Mouse (Mus musculus) MEL (cell line): ENCODE results near the gene Pou4f2. TPM values are rescaled to one million over a fixed set of nuclear protein-coding genes. Genes with fewer than 3 reads are reported as not detected.

ENCODE experiments used
- DNase-seq: peaks from one replicate; pipeline ENCODE4 v3.0.0; 2011; ENCODE audit warnings: low read depth, low spot score
- H3K27ac ChIP-seq: 2 replicates; pipeline ENCODE4 v1.5.1; 2012; ENCODE audit warnings: low read depth, mild to moderate bottlenecking, control low read depth, low read length, moderate library complexity; ENCODE audit not compliant: control insufficient read depth
- H3K27me3 ChIP-seq, 2 experiments: fragments of 150-350 bp in 1 of 2; sonication (generic) in 1 of 2; 2 replicates each; pipeline ENCODE4 v1.6.1; 2012; ENCODE audit warnings: low read length in 2 of 2, mild to moderate bottlenecking in 2 of 2, improper control_type of control experiment in 1 of 2, moderate library complexity in 1 of 2; ENCODE audit not compliant: insufficient read depth in 2 of 2, control insufficient read depth in 1 of 2
- H3K36me3 ChIP-seq, 2 experiments: 2 replicates each; pipeline ENCODE4 v1.6.1; 2012 to 2014; ENCODE audit warnings: low read length in 2 of 2, improper control_type of control experiment in 1 of 2, inconsistent platforms in 1 of 2, mild to moderate bottlenecking in 1 of 2; ENCODE audit not compliant: insufficient read depth in 2 of 2, control insufficient read depth in 1 of 2
- H3K4me1 ChIP-seq, 2 experiments: fragments of 150-350 bp in 1 of 2; sonication (generic) in 1 of 2; 2 replicates each; pipeline ENCODE4 v1.6.1; 2012; ENCODE audit warnings: low read length in 2 of 2, improper control_type of control experiment in 1 of 2, mild to moderate bottlenecking in 1 of 2; ENCODE audit not compliant: insufficient read depth in 2 of 2, control insufficient read depth in 1 of 2
- H3K4me3 ChIP-seq, 2 experiments: fragments of 150-350 bp in 1 of 2; sonication (generic) in 1 of 2; 2 replicates each; pipeline ENCODE4 v1.5.1; 2012; ENCODE audit warnings: low read depth in 2 of 2, low read length in 2 of 2, mild to moderate bottlenecking in 2 of 2, moderate library complexity in 2 of 2, control low read depth in 1 of 2, improper control_type of control experiment in 1 of 2; ENCODE audit not compliant: control insufficient read depth in 1 of 2, insufficient read depth in 1 of 2
- H3K79me2 ChIP-seq: 2 replicates; pipeline ENCODE4 v1.6.1; 2012; ENCODE audit warnings: mild to moderate bottlenecking, low read length, moderate library complexity; ENCODE audit not compliant: control insufficient read depth, poor library complexity, insufficient read depth
- H3K9ac ChIP-seq: 2 replicates; pipeline ENCODE4 v1.6.1; 2012; ENCODE audit warnings: low read depth, mild to moderate bottlenecking, control low read depth, low read length, moderate library complexity; ENCODE audit not compliant: control insufficient read depth, poor library complexity, severe bottlenecking
- H3K9me3 ChIP-seq: fragments of 150-350 bp; sonication (generic); replicated peaks from 2 replicates; pipeline ENCODE4 v1.6.1; 2012; ENCODE audit warnings: mild to moderate bottlenecking, low read length, improper control_type of control experiment, moderate library complexity; ENCODE audit not compliant: insufficient read depth
- CHD1 ChIP-seq: IDR thresholded peaks from 2 replicates; pipeline ENCODE4 v1.6.1; 2012; ENCODE audit warnings: low read depth, mild to moderate bottlenecking, inconsistent platforms, low read length, improper control_type of control experiment
- EP300 ChIP-seq, 2 experiments: IDR thresholded peaks; 2 replicates each; pipeline ENCODE4 v1.6.1; 2011; ENCODE audit warnings: improper control_type of control experiment in 2 of 2, low read length in 2 of 2, low read depth in 1 of 2, mild to moderate bottlenecking in 1 of 2
- KAT2A ChIP-seq: conservative IDR thresholded peaks from 2 replicates; pipeline ENCODE4 v1.6.1; 2012; ENCODE audit warnings: low read depth, low read length, improper control_type of control experiment, inconsistent platforms
- MAFK ChIP-seq: IDR thresholded peaks from 2 replicates; pipeline ENCODE4 v1.6.1; 2011; ENCODE audit warnings: low read depth, mild to moderate bottlenecking, low read length, improper control_type of control experiment, borderline replicate concordance
- MAX ChIP-seq: IDR thresholded peaks from 2 replicates; pipeline ENCODE4 v1.6.1; 2011; ENCODE audit warnings: low read length, improper control_type of control experiment
- MAZ ChIP-seq: IDR thresholded peaks from 2 replicates; pipeline ENCODE4 v1.6.1; 2012; ENCODE audit warnings: low read depth, mild to moderate bottlenecking, inconsistent platforms, low read length, improper control_type of control experiment
- MEF2A ChIP-seq: IDR thresholded peaks from 2 replicates; pipeline ENCODE4 v1.6.1; 2014; ENCODE audit warnings: low read depth, mild to moderate bottlenecking, inconsistent platforms, low read length, improper control_type of control experiment; ENCODE audit not compliant: poor library complexity, insufficient replicate concordance, severe bottlenecking; ENCODE audit errors: extremely low read depth
- MYB ChIP-seq: IDR thresholded peaks from 2 replicates; pipeline ENCODE4 v1.6.1; 2011; ENCODE audit warnings: mild to moderate bottlenecking, low read depth, low read length, improper control_type of control experiment
- MYC ChIP-seq: IDR thresholded peaks from 2 replicates; pipeline ENCODE4 v1.6.1; 2011; ENCODE audit warnings: low read depth, mild to moderate bottlenecking, low read length, improper control_type of control experiment, moderate library complexity
- NELFE ChIP-seq: IDR thresholded peaks from 2 replicates; pipeline ENCODE4 v1.6.1; 2011; ENCODE audit warnings: low read depth, low read length, improper control_type of control experiment
- POLR2AphosphoS5 ChIP-seq: IDR thresholded peaks from 2 replicates; pipeline ENCODE4 v1.6.1; 2012; ENCODE audit warnings: low read depth, borderline replicate concordance, mild to moderate bottlenecking, inconsistent platforms, low read length, moderate library complexity, mixed read lengths
- RCOR1 ChIP-seq: IDR thresholded peaks from 2 replicates; pipeline ENCODE4 v1.6.1; 2012; ENCODE audit warnings: low read depth, mild to moderate bottlenecking, inconsistent platforms, low read length, improper control_type of control experiment
- SIN3A ChIP-seq: IDR thresholded peaks from 2 replicates; pipeline ENCODE4 v1.6.1; 2012; ENCODE audit warnings: low read length, improper control_type of control experiment, inconsistent platforms
- SMC3 ChIP-seq: IDR thresholded peaks from 2 replicates; pipeline ENCODE4 v1.6.1; 2011; ENCODE audit warnings: low read depth, low read length, improper control_type of control experiment
- TAL1 ChIP-seq: IDR thresholded peaks from 2 replicates; pipeline ENCODE4 v1.6.1; 2012; ENCODE audit warnings: mild to moderate bottlenecking, inconsistent platforms, low read length, moderate library complexity, mixed read lengths
- TCF12 ChIP-seq: IDR thresholded peaks from 2 replicates; pipeline ENCODE4 v1.6.1; 2014; ENCODE audit warnings: low read depth, mild to moderate bottlenecking, inconsistent platforms, low read length, improper control_type of control experiment, moderate library complexity
- UBTF ChIP-seq: IDR thresholded peaks from 2 replicates; pipeline ENCODE4 v1.6.1; 2012; ENCODE audit warnings: low read depth, mild to moderate bottlenecking, inconsistent platforms, low read length, improper control_type of control experiment, moderate library complexity, borderline replicate concordance; ENCODE audit not compliant: insufficient read depth
- USF2 ChIP-seq, 2 experiments: IDR thresholded peaks; 2 replicates each; pipeline ENCODE4 v1.6.1; 2011 to 2012; ENCODE audit warnings: improper control_type of control experiment in 2 of 2, low read length in 2 of 2, borderline replicate concordance in 1 of 2, inconsistent platforms in 1 of 2, low read depth in 1 of 2, mild to moderate bottlenecking in 1 of 2; ENCODE audit not compliant: insufficient read depth in 1 of 2
- polyA plus RNA-seq, 2 experiments: library from polyadenylated mRNA; stranded (reverse) in 1 of 2; unstranded in 1 of 2; fragments of >175 nt in 1 of 2; fragments of >200 nt in 1 of 2; gene quantifications; 2 replicates each; pipeline versions ENCODE4 v1.2.1 to v1.2.4; 2012; ENCODE audit warnings: low replicate concordance in 2 of 2, low read depth in 1 of 2; ENCODE audit not compliant: insufficient read length in 2 of 2, insufficient read depth in 1 of 2, missing spikeins in 1 of 2
- total RNA-seq: library from RNA; depleted of rRNA; stranded (reverse); fragments of 300-350 nt; gene quantifications from 2 replicates; pipeline ENCODE4 v1.2.3, GENCODE M21; 2012

Pou4f2 gene
- total and polyA plus RNA-seq, 3 experiments, result not detected

GRCm38 (mm10) chr8:78427769-78428130 lies 8.7 kb downstream of the Pou4f2 start:
- no peaks in the 10 kb centered on the region for H3K79me2 ChIP-seq
- no peak for DNase-seq
- no peak overlapping the region for H3K4me3 ChIP-seq
- H3K36me3 ChIP-seq, result no peaks in the 10 kb centered on the region
- no peak for TF ChIP-seq MEF2A
- no peak for TF ChIP-seq CHD1
- no peaks in the 10 kb centered on the region for H3K9me3 ChIP-seq
- no peaks in the 10 kb centered on the region for H3K4me1 ChIP-seq
- H3K27ac ChIP-seq, result no peak overlapping the region
- no peak overlapping the region for H3K9ac ChIP-seq
- H3K27me3 ChIP-seq, result no peaks in the 10 kb centered on the region

- Histone ChIP-seq H3K4me3 (no peak overlapping the region), H3K9ac (no peak overlapping the region), H3K36me3 (no peaks in the 10 kb centered on the region), H3K79me2 (no peaks in the 10 kb centered on the region), H3K27ac (no peak overlapping the region), H3K27me3 (no peaks in the 10 kb centered on the region), H3K9me3 (no peaks in the 10 kb centered on the region), H3K4me1 (no peaks in the 10 kb centered on the region)
- TF ChIP-seq MAFK, result no peak
- TF ChIP-seq USF2 (IDR thresholded peaks at IDR 0.05; ENCODE audit: borderline replicate concordance in 1 of 2, insufficient read depth in 1 of 2, low read depth in 1 of 2, low read length in 2 of 2), result no peak
- TF ChIP-seq MYC, result no peak
- no peak for TF ChIP-seq MYB
- TF ChIP-seq UBTF, result no peak
- TF ChIP-seq CHD1, result no peak
- no peak for TF ChIP-seq NELFE
- TF ChIP-seq TCF12, result no peak
- no peak for TF ChIP-seq RCOR1
- TF ChIP-seq MAX, result no peak
- TF ChIP-seq EP300 (IDR thresholded peaks at IDR 0.05; ENCODE audit: low read depth in 1 of 2, low read length in 2 of 2), result no peak
- TF ChIP-seq KAT2A, result no peak
- no peak for TF ChIP-seq SMC3
- TF ChIP-seq MEF2A, result no peak
- TF ChIP-seq POLR2AphosphoS5, result no peak
- TF ChIP-seq SIN3A, result no peak
- TF ChIP-seq MAZ, result no peak
- no peak for TF ChIP-seq TAL1
- DNase-seq, result no peak
Observed at GRCm38 (mm10) chr8:78426875-78427768, 9.3 kb downstream of the Pou4f2 start.
